Mouse (Mus musculus) neural tube, embryonic 13.5 days (tissue): ENCODE results near the gene Pgpep1l. TPM values are rescaled to one million over a fixed set of nuclear protein-coding genes. Genes with fewer than 3 reads are reported as not detected.

Source experiments
- ATAC-seq: fragments of 200-750 bp; cut with Nextera tagmentation; 2 replicates; pipeline ENCODE4 v1.8.0; 2017; ENCODE audit warnings: low read depth, mild to moderate bottlenecking, moderate TSS enrichment, moderate library complexity
- H3K27ac ChIP-seq: fragments of 300-500 bp; sonication (generic); replicated peaks from 2 replicates; pipeline ENCODE4 v1.5.1; 2015; ENCODE audit warnings: moderate library complexity, mild to moderate bottlenecking, inconsistent platforms
- H3K27me3 ChIP-seq: fragments of 300-500 bp; sonication (generic); 2 replicates; pipeline ENCODE4 v1.6.1; 2015; ENCODE audit warnings: mild to moderate bottlenecking, inconsistent platforms
- H3K36me3 ChIP-seq: fragments of 300-500 bp; sonication (generic); 2 replicates; pipeline ENCODE4 v1.6.1; 2015; ENCODE audit warnings: mild to moderate bottlenecking, inconsistent platforms
- H3K4me1 ChIP-seq: fragments of 300-500 bp; sonication (generic); replicated peaks from 2 replicates; pipeline ENCODE4 v1.6.1; 2015; ENCODE audit warnings: inconsistent platforms
- H3K4me2 ChIP-seq: fragments of 300-500 bp; sonication (generic); 2 replicates; pipeline ENCODE4 v1.6.1; 2015; ENCODE audit warnings: inconsistent platforms, mild to moderate bottlenecking, moderate library complexity
- H3K4me3 ChIP-seq: fragments of 300-500 bp; sonication (generic); 2 replicates; pipeline ENCODE4 v1.5.1; 2015; ENCODE audit warnings: mild to moderate bottlenecking, inconsistent platforms
- H3K9ac ChIP-seq: fragments of 300-500 bp; sonication (generic); 2 replicates; pipeline ENCODE4 v1.6.1; 2015; ENCODE audit warnings: moderate library complexity, mild to moderate bottlenecking, inconsistent platforms
- H3K9me3 ChIP-seq: fragments of 300-500 bp; sonication (generic); 2 replicates; pipeline ENCODE4 v1.6.1; 2016; ENCODE audit warnings: inconsistent platforms
- WGBS: fragments of 180-500 bp; shearing (Covaris S2); methylation state at CpG from one replicate; pipeline ENCODE4 v1.1.7; 2015; 5-methylcytosine and 5-hydroxymethylcytosine counted together
- polyA plus RNA-seq: library from polyadenylated mRNA; unstranded; fragments of >200 nt; fragmentation: Nextera tagmentation; extraction: Ambion mirVana; gene quantifications from 2 replicates; pipeline ENCODE4 v1.2.1, GENCODE M21; 2015

Pgpep1l gene
- polyA plus RNA-seq, 1 experiment from 2014 or later: not detected

DNA sequence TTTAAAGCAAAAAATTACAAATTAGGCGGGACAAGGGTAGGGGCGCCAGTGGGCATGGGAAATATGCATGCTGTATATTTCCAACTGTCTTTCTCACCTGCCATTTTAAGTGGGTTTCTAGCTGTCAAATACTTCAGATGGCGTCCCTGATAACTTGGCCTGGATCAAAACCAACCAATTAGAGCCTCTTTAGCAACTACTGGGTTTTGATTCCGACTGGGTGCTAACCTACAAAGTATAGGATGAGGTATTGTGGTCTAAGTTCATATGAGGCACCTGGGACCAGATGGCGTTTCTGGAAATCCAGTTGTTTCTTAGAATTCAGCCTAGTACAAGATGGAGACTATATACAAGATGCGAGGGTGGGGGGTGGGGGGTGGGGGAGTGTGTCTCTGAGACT is 7.8 kb upstream of the Pgpep1l start:
- H3K9me3 ChIP-seq: no peaks in the 10 kb centered on the region
- ATAC-seq: no peak
- no peaks in the 10 kb centered on the region for H3K36me3 ChIP-seq
- H3K4me3 ChIP-seq: no peak overlapping the region
- no peak overlapping the region for H3K4me2 ChIP-seq
- peaks cover 18% of the 10 kb centered on the region for H3K4me1 ChIP-seq
- no peak overlapping the region for H3K27ac ChIP-seq
- peaks cover 23% of the 10 kb centered on the region for H3K27me3 ChIP-seq
- WGBS: 90% methylated on average over 6 of the region's 6 CpGs
- no peak overlapping the region for H3K9ac ChIP-seq

DNA sequence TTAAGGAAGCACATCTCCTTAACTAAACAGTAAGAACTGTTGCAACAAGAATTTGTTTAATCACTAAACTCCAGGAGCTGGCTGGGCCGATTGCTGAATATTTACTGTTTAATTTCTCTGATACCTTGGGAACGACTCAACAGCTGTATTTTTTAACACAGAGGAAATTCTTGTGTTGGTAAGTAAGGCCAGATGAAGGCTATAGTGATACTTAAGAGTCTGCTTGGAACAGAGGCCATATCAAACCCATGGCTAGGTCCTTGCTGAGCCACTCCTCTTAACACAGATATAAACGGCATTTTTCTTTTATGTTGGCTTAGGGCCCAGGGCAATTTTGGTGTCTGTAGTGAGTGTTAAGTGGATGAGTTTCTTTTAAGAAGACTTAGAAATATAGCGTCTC is 6.5 kb upstream of the Pgpep1l start:
- no peaks in the 10 kb centered on the region for H3K36me3 ChIP-seq
- H3K9me3 ChIP-seq: no peaks in the 10 kb centered on the region
- H3K4me2 ChIP-seq: no peak overlapping the region
- H3K4me3 ChIP-seq: no peak overlapping the region
- H3K4me1 ChIP-seq: peaks cover 14% of the 10 kb centered on the region
- H3K27me3 ChIP-seq: peaks cover 16% of the 10 kb centered on the region
- no peak for ATAC-seq
- H3K27ac ChIP-seq: no peak overlapping the region
- 81% methylated on average over 4 of the region's 4 CpGs for WGBS
- no peak overlapping the region for H3K9ac ChIP-seq

DNA sequence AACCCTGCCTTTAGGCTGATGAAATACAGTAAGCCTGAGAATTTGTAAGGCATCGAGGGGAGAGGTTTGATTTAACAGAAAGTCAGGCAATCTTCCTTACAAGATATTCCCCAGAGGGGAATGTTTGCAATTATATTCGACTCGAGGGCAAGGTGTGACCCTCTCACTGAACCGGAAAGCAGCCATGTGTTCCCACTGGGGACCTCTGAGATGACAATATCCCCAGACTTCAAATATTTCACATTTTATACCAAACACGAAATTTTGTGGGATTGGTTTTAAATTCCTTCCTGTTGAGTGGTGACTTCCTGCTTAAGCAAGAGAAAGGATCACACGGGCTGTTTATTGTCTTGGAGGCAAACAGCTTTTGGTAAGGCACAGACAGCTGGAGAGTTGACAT is 2.7 kb upstream of the Pgpep1l start:
- 20% methylated on average over 6 of the region's 6 CpGs for WGBS

DNA sequence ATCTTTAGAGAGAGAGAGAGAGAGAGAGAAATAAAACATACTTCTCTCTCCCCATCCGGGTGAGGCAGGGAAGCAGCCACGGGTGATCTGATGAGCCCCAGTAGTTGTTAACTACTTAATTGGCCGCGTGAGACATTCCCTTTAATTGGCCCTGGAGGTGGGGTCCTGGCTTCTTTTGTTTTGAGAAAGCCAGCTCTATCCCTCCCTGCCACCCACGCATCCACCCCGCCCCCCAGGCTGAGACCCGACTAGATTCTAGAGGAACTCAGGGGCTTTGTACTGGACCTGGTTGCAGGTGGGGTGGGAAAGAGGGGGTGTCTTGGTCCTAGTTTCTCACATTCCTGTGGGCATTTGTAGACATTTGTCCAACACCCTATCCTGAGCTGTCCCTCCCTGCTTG is 1.4 kb upstream of the Pgpep1l start:
- Histone ChIP-seq H3K4me2 (no peak overlapping the region), H3K4me3 (no peak overlapping the region), H3K4me1 (peaks cover 31% of the 10 kb centered on the region), H3K27ac (no peak overlapping the region), H3K27me3 (peaks cover 23% of the 10 kb centered on the region), H3K36me3 (no peaks in the 10 kb centered on the region), H3K9me3 (no peaks in the 10 kb centered on the region), H3K9ac (no peak overlapping the region)
- 12% methylated on average over 7 of the region's 7 CpGs for WGBS
- no peak for ATAC-seq

More for the DNA sequence above, 2.7 kb upstream of the Pgpep1l start:
- H3K4me2 ChIP-seq: no peak overlapping the region
- no peaks in the 10 kb centered on the region for H3K36me3 ChIP-seq
- no peak overlapping the region for H3K27ac ChIP-seq
- peaks cover 23% of the 10 kb centered on the region for H3K27me3 ChIP-seq
- H3K9me3 ChIP-seq: no peaks in the 10 kb centered on the region
- no peak for ATAC-seq
- H3K4me3 ChIP-seq: no peak overlapping the region
- peaks cover 31% of the 10 kb centered on the region for H3K4me1 ChIP-seq
- H3K9ac ChIP-seq: no peak overlapping the region

DNA sequence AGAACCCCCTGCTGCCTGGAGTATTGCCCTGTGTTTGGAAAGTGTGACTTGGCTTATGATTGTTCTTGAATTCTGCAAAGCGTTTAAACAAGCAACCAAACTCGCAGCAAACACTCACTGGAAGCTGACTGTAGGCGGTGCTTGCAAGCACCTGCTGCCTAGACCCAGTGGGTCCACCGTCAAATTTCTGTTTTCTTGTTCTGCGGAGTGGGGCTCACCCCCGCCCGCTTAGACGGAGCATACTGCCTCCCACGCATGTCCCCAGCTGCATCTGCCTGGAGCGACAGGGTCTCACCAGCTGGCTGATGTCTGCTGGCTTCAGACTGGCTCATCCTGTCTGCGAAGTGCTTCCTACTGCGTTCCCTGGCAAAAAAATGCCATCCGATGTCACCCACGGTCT is 498 bp upstream of the Pgpep1l start:
- Histone ChIP-seq H3K9me3 (no peaks in the 10 kb centered on the region), H3K36me3 (no peaks in the 10 kb centered on the region), H3K4me1 (peaks cover 31% of the 10 kb centered on the region), H3K9ac (0 out of 2 replicates have a peak overlapping the region, but pooled peaks have one; percentile 38), H3K4me3 (peak overlapping the region; percentile 28), H3K27ac (no peak overlapping the region), H3K4me2 (peak overlapping the region; percentile 58), H3K27me3 (peaks cover 23% of the 10 kb centered on the region)
- ATAC-seq: 0 out of 2 replicates have a peak, but pooled peaks have one; percentile 57
- 13% methylated on average over 14 of the region's 14 CpGs for WGBS

DNA sequence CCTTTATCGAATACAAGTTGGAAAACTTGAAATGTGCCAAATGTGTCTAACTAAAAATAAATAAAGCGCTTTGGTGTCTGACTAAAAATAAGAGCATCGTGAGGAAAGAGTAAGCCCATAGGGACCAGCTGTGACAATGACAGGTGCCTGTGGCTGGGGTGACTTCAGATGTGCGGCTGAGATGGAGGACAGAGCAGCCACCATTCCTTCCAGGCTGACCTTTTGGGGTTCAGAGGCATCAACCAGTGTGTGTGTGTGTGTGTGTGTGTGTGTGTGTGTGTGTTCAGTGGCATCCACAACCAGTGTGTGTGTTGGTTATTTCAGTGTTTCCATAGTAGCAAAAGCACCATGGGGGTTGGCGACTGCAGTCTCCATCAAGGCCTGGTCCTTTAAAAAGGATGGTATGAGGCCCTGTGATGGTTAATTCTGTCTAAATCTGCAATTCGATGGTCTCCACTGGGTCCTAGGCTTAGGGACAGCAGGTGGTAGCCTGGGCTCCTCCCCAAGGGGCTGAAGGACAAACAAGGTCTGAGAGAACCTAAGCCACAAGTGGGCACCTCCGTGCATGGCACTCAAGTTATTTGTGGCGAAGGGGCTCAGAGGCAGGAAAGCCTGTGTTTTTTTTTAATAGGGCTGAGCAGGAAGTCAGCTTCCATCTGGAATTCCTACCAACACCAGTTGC is 546 bp downstream of the Pgpep1l start:
- no peak overlapping the region for H3K27ac ChIP-seq
- peaks cover 31% of the 10 kb centered on the region for H3K4me1 ChIP-seq
- peaks cover 23% of the 10 kb centered on the region for H3K27me3 ChIP-seq
- H3K36me3 ChIP-seq: no peaks in the 10 kb centered on the region
- no peak overlapping the region for H3K9ac ChIP-seq
- ATAC-seq: no peak
- WGBS: 60% methylated on average over 8 of the region's 8 CpGs
- peak overlapping the region; percentile 58 for H3K4me2 ChIP-seq
- H3K9me3 ChIP-seq: no peaks in the 10 kb centered on the region
- H3K4me3 ChIP-seq: peak overlapping the region; percentile 28

DNA sequence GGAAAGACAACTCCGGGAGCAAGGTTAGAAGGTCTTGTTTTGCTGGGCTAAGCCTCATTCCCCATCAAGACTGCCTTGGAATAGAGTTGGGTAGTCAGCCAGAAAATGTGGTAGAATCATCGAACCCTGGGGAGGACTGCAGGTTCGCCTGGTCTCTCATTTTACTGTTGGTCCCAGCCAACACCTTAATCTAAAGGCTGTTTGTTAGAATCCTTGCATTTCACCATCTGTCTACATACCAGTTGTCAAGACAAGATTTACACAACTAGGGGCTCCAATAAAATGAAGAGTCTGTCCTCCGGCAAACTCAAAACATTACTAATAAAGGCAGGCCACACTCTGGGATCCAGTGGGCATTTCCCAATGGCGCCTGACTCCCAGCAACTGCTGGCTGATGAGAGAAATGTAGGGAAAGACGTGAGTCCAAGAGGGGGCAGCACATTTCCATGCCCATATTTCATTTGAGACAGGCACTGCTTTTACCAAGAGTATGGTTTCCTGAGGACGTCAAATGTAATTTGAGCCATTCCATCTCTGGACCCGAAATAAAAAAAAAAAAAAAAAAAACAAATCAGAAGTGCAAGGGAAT is 1.3 kb downstream of the Pgpep1l start:
- H3K9ac ChIP-seq: no peak overlapping the region
- no peak for ATAC-seq
- no peak overlapping the region for H3K27ac ChIP-seq
- 41% methylated on average over 8 of the region's 8 CpGs for WGBS
- H3K4me3 ChIP-seq: no peak overlapping the region
- no peak overlapping the region for H3K4me2 ChIP-seq
- peaks cover 31% of the 10 kb centered on the region for H3K4me1 ChIP-seq
- H3K27me3 ChIP-seq: peaks cover 23% of the 10 kb centered on the region
- H3K36me3 ChIP-seq: no peaks in the 10 kb centered on the region
- no peaks in the 10 kb centered on the region for H3K9me3 ChIP-seq

DNA sequence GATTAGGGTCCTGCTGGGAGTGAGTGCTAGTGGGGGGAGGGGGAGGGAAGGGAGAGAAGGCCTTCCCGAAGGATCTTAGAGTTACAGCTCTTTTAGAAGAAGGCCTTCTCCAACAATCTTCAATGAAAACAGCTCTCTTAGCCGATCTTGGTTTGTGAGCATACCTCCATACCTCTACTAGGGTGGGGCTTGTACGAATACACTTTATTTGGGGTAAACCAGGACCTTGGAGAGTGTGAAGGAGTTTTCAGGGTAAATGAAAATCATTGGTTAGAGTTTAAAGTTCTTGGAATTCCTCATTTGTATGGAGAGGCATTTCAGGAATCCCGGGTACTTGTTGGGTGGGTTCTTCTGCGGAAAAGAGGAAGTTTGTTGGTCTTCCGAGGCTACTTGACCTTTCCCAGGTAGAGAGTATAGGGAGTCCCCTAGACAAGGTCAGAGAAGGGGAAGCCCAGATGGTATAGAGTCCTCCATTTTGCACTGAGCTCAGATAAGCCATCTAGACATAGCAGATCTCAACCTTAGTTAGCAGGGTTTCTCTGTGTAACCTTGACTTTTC is 4.4 kb downstream of the Pgpep1l start:
- Histone ChIP-seq H3K36me3 (no peaks in the 10 kb centered on the region), H3K4me2 (no peak overlapping the region), H3K27ac (no peak overlapping the region), H3K27me3 (peaks cover 13% of the 10 kb centered on the region), H3K4me1 (peaks cover 13% of the 10 kb centered on the region), H3K9me3 (no peaks in the 10 kb centered on the region), H3K4me3 (no peak overlapping the region), H3K9ac (no peak overlapping the region)
- 81% methylated on average over 6 of the region's 6 CpGs for WGBS
- ATAC-seq: no peak

DNA sequence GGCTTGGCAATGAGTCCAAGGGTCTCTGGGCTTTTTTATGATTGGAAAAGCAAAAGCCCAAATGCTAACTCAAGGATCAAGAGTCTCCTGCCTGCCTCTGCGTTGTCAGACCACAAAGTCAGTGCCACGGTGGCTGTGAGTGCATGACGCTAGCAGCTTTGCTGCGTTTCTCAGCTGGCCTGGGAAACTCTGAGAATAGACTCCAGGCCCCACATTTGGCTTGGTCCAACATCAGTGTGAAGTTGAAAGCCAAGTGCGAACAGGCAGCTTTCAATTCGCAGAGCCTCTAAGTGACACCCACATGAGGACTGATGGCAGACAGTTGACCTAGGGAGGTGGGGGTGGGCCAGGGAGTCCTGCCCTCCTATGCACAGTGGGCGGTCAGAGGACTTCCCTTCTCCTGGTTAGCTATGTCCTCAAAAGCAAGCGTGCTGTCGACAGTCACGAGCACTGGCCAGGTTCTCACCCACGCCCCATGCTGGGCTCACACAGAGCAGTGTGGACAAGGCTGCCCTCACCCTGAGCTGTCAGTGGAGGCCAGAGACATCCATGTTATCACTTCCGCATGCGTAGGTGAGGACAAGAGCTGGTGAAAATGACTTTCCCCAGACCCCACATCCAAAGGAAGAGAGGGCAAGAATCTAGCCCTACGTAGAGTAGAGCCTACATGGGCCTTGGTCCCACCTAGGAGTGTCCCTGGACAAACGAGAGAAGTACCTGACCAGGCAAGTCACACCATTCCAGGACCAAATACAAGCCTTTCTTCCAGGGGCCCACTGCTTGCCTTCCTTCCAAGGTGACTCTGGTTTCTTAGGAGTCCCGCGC is 5.5 kb downstream of the Pgpep1l start:
- Histone ChIP-seq H3K4me3 (no peak overlapping the region), H3K4me1 (peaks cover 2% of the 10 kb centered on the region), H3K9me3 (no peaks in the 10 kb centered on the region), H3K27ac (no peak overlapping the region), H3K36me3 (no peaks in the 10 kb centered on the region), H3K9ac (no peak overlapping the region), H3K27me3 (peaks cover 4% of the 10 kb centered on the region; the same call in 1 of the 2 replicates), H3K4me2 (no peak overlapping the region)
- ATAC-seq: no peak
- 87% methylated on average over 17 of the region's 17 CpGs for WGBS

DNA sequence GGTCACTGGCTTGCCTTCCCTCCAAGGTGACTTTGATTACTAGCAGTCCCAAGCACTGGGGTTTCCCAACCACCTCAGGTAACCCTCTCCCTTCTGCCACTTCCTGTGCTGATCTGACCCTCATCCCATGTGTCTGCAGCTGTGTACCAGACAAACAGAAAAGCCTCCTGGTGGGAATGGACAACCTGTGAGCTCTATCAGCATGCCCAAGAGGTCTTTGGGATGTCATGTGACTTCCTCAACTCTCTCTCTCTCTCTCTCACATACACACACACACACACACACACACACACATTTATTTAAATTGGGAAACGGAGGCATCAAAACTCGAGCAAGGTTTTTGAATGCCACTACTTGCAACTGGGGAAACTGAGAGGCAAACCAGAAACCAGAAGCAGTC is 6.3 kb downstream of the Pgpep1l start:
- ATAC-seq: no peak
- Histone ChIP-seq H3K9me3 (no peaks in the 10 kb centered on the region), H3K27ac (no peak overlapping the region), H3K4me1 (no peaks in the 10 kb centered on the region), H3K9ac (no peak overlapping the region), H3K4me2 (no peak overlapping the region), H3K4me3 (no peak overlapping the region), H3K36me3 (no peaks in the 10 kb centered on the region), H3K27me3 (no peaks in the 10 kb centered on the region)
- 69% methylated on average over 2 of the region's 2 CpGs for WGBS

DNA sequence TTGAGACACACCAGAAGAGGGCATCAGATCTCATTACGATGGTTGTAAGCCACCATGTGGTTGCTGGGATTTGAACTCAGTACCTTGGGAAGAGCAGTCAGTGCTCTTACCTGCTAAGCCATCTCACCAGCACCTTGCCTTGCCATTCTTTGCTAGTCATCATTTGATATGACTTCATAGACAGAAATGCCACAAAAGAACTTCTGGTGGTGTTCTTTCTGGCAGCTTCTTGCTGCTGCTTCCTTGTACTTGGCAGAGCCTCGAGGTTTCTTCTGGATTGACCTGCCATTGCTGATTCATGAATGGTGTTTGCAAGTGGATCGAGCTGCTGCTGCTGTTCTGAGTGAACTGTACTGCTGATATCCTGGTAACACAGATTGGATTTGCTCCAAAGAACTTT is 13.1 kb downstream of the Pgpep1l start:
- Histone ChIP-seq H3K36me3 (no peaks in the 10 kb centered on the region), H3K9me3 (no peaks in the 10 kb centered on the region), H3K4me2 (no peak overlapping the region), H3K4me3 (no peak overlapping the region), H3K27me3 (no peaks in the 10 kb centered on the region), H3K4me1 (no peaks in the 10 kb centered on the region), H3K27ac (no peak overlapping the region), H3K9ac (no peak overlapping the region)
- no peak for ATAC-seq
- WGBS: 89% methylated on average over 3 of the region's 3 CpGs

DNA sequence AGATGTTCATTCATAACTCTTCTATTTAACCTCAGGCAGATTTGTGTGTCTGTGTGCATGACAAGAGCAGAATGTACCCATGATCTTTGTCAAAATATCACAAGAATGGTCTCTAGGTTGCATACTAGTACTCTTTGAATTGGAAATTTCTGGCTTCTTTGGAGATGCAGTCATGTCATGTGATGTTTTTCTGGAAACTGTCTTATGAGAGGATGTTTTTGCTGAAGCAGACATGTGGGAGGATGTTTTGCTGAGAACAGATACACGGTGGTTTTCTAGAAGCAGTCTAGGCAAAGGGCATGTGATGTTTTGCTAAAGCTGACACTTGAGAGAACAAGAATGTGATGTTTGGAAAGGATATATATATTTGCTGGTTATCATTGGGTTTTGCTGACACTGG is 13.6 kb downstream of the Pgpep1l start:
- Histone ChIP-seq H3K4me1 (no peaks in the 10 kb centered on the region), H3K27me3 (no peaks in the 10 kb centered on the region), H3K9me3 (no peaks in the 10 kb centered on the region), H3K36me3 (no peaks in the 10 kb centered on the region), H3K9ac (no peak overlapping the region), H3K4me3 (no peak overlapping the region), H3K4me2 (no peak overlapping the region), H3K27ac (no peak overlapping the region)
- no peak for ATAC-seq
- WGBS: 86% methylated on average over 1 of the region's 1 CpGs
